Mouse (Mus musculus): ENCODE measurements at regions not wholly inside any gene's neighbourhood (a gene's known extent, or its start where the extent isn't known, plus 50 kb on each side); places are given as distances from the start of the nearest gene placed in this dataset.

GRCm38 (mm10) chr9:90851044-90851443 lies 511.2 kb upstream of the Zic4 start:
- no peaks in the 10 kb centered on the region for H3K9me3 ChIP-seq (ENCODE audit: control insufficient read depth)
- H3K27me3 ChIP-seq (replicated peaks; ENCODE audit: control insufficient read depth, insufficient read depth, low read length): no peaks in the 10 kb centered on the region
- ATAC-seq: no peak
- no peaks in the 10 kb centered on the region for H3K4me1 ChIP-seq (replicated peaks; ENCODE audit: control insufficient read depth, insufficient read depth, low read length)
- WGBS: 94% methylated on average over 5 of the region's 5 CpGs
- H3K4me2 ChIP-seq (replicated peaks; ENCODE audit: low read depth): no peak overlapping the region
- no peak overlapping the region for H3K27ac ChIP-seq (ENCODE audit: low read depth, low read length)
- no peak overlapping the region for H3K4me3 ChIP-seq (ENCODE audit: low read depth, low read length)
- no peaks in the 10 kb centered on the region for H3K36me3 ChIP-seq (ENCODE audit: control insufficient read depth, insufficient read depth)
- no peak for TF ChIP-seq CTCF (IDR thresholded peaks at IDR 0.05; ENCODE audit: low read depth)
- no peak overlapping the region for H3K9ac ChIP-seq (ENCODE audit: low read depth, low read length)

GRCm38 (mm10) chr9:90871636-90872035 lies 490.6 kb upstream of the Zic4 start:
- H3K27me3 ChIP-seq (replicated peaks; ENCODE audit: control insufficient read depth, insufficient read depth, low read length): no peaks in the 10 kb centered on the region
- 78% methylated on average over 5 of the region's 5 CpGs for WGBS
- TF ChIP-seq CTCF (IDR thresholded peaks at IDR 0.05; ENCODE audit: low read depth): no peak

GRCm38 (mm10) chr9:90884467-90884866 lies 477.7 kb upstream of the Zic4 start:
- H3K27me3 ChIP-seq (replicated peaks; ENCODE audit: control insufficient read depth, insufficient read depth, low read length): no peaks in the 10 kb centered on the region
- no peak overlapping the region for H3K27ac ChIP-seq (ENCODE audit: low read depth, low read length)
- H3K36me3 ChIP-seq (ENCODE audit: control insufficient read depth, insufficient read depth): no peaks in the 10 kb centered on the region
- ATAC-seq: no peak
- H3K4me1 ChIP-seq (replicated peaks; ENCODE audit: control insufficient read depth, insufficient read depth, low read length): no peaks in the 10 kb centered on the region
- H3K4me3 ChIP-seq (ENCODE audit: low read depth, low read length): no peak overlapping the region
- no peaks in the 10 kb centered on the region for H3K9me3 ChIP-seq (ENCODE audit: control insufficient read depth)
- H3K9ac ChIP-seq (ENCODE audit: low read depth, low read length): no peak overlapping the region
- TF ChIP-seq CTCF (IDR thresholded peaks at IDR 0.05; ENCODE audit: low read depth): no peak
- 83% methylated on average over 1 of the region's 1 CpGs for WGBS
- H3K4me2 ChIP-seq (replicated peaks; ENCODE audit: low read depth): no peak overlapping the region

More at GRCm38 (mm10) chr9:90871636-90872035, 490.6 kb upstream of the Zic4 start:
- ATAC-seq: no peak
- H3K27ac ChIP-seq (ENCODE audit: low read depth, low read length): no peak overlapping the region
- no peak overlapping the region for H3K9ac ChIP-seq (ENCODE audit: low read depth, low read length)
- no peak overlapping the region for H3K4me2 ChIP-seq (replicated peaks; ENCODE audit: low read depth)
- no peaks in the 10 kb centered on the region for H3K9me3 ChIP-seq (ENCODE audit: control insufficient read depth)
- no peak overlapping the region for H3K4me3 ChIP-seq (ENCODE audit: low read depth, low read length)
- no peaks in the 10 kb centered on the region for H3K36me3 ChIP-seq (ENCODE audit: control insufficient read depth, insufficient read depth)
- no peaks in the 10 kb centered on the region for H3K4me1 ChIP-seq (replicated peaks; ENCODE audit: control insufficient read depth, insufficient read depth, low read length)

- whole genome bisulfite sequencing: 89% methylated on average over 3 of the region's 3 CpGs
- no peak overlapping the region for H3K4me2 ChIP-seq (replicated peaks; ENCODE audit: low read depth)
Observed at GRCm38 (mm10) chr9:90887405-90887804, 474.8 kb upstream of the Zic4 start.

GRCm38 (mm10) chr9:90890801-90891200 lies 471.4 kb upstream of the Zic4 start:
- no peaks in the 10 kb centered on the region for H3K9me3 ChIP-seq (ENCODE audit: control insufficient read depth)
- 87% methylated on average over 4 of the region's 4 CpGs for WGBS
- H3K4me2 ChIP-seq (replicated peaks; ENCODE audit: low read depth): no peak overlapping the region
- no peak for ATAC-seq
- H3K27me3 ChIP-seq (replicated peaks; ENCODE audit: control insufficient read depth, insufficient read depth, low read length): no peaks in the 10 kb centered on the region
- no peak overlapping the region for H3K4me3 ChIP-seq (ENCODE audit: low read depth, low read length)
- no peak for TF ChIP-seq CTCF (IDR thresholded peaks at IDR 0.05; ENCODE audit: low read depth)
- H3K4me1 ChIP-seq (replicated peaks; ENCODE audit: control insufficient read depth, insufficient read depth, low read length): no peaks in the 10 kb centered on the region
- no peak overlapping the region for H3K27ac ChIP-seq (ENCODE audit: low read depth, low read length)
- H3K9ac ChIP-seq (ENCODE audit: low read depth, low read length): no peak overlapping the region
- no peaks in the 10 kb centered on the region for H3K36me3 ChIP-seq (ENCODE audit: control insufficient read depth, insufficient read depth)

More at GRCm38 (mm10) chr9:90887405-90887804, 474.8 kb upstream of the Zic4 start:
- no peak overlapping the region for H3K9ac ChIP-seq (ENCODE audit: low read depth, low read length)
- no peaks in the 10 kb centered on the region for H3K36me3 ChIP-seq (ENCODE audit: control insufficient read depth, insufficient read depth)
- no peak overlapping the region for H3K27ac ChIP-seq (ENCODE audit: low read depth, low read length)
- TF ChIP-seq CTCF (IDR thresholded peaks at IDR 0.05; ENCODE audit: low read depth): no peak
- H3K27me3 ChIP-seq (replicated peaks; ENCODE audit: control insufficient read depth, insufficient read depth, low read length): no peaks in the 10 kb centered on the region
- H3K4me1 ChIP-seq (replicated peaks; ENCODE audit: control insufficient read depth, insufficient read depth, low read length): no peaks in the 10 kb centered on the region
- ATAC-seq: no peak
- no peak overlapping the region for H3K4me3 ChIP-seq (ENCODE audit: low read depth, low read length)
- H3K9me3 ChIP-seq (ENCODE audit: control insufficient read depth): no peaks in the 10 kb centered on the region

- Histone ChIP-seq H3K36me3 (ENCODE audit: control insufficient read depth, insufficient read depth) (no peaks in the 10 kb centered on the region), H3K9me3 (ENCODE audit: control insufficient read depth) (no peaks in the 10 kb centered on the region), H3K4me3 (ENCODE audit: low read depth, low read length) (no peak overlapping the region), H3K9ac (ENCODE audit: low read depth, low read length) (no peak overlapping the region), H3K27ac (ENCODE audit: low read depth, low read length) (no peak overlapping the region), H3K4me1 (replicated peaks; ENCODE audit: control insufficient read depth, insufficient read depth, low read length) (no peaks in the 10 kb centered on the region), H3K4me2 (replicated peaks; ENCODE audit: low read depth) (no peak overlapping the region), H3K27me3 (replicated peaks; ENCODE audit: control insufficient read depth, insufficient read depth, low read length) (no peaks in the 10 kb centered on the region)
- ATAC-seq: no peak
- WGBS: 56% methylated on average over 1 of the region's 1 CpGs
- TF ChIP-seq CTCF (IDR thresholded peaks at IDR 0.05; ENCODE audit: low read depth): no peak
Observed at GRCm38 (mm10) chr9:90892816-90893215, 469.4 kb upstream of the Zic4 start.

GRCm38 (mm10) chr9:90903557-90903956 lies 458.7 kb upstream of the Zic4 start:
- 28% methylated on average over 5 of the region's 5 CpGs for WGBS

More at GRCm38 (mm10) chr9:90903557-90903956, 458.7 kb upstream of the Zic4 start:
- no peak for ATAC-seq
- Histone ChIP-seq H3K36me3 (ENCODE audit: control insufficient read depth, insufficient read depth) (no peaks in the 10 kb centered on the region), H3K9me3 (ENCODE audit: control insufficient read depth) (no peaks in the 10 kb centered on the region), H3K27me3 (replicated peaks; ENCODE audit: control insufficient read depth, insufficient read depth, low read length) (no peaks in the 10 kb centered on the region), H3K4me3 (ENCODE audit: low read depth, low read length) (no peak overlapping the region), H3K4me2 (replicated peaks; ENCODE audit: low read depth) (no peak overlapping the region), H3K9ac (ENCODE audit: low read depth, low read length) (no peak overlapping the region), H3K4me1 (replicated peaks; ENCODE audit: control insufficient read depth, insufficient read depth, low read length) (no peaks in the 10 kb centered on the region), H3K27ac (ENCODE audit: low read depth, low read length) (no peak overlapping the region)
- no peak for TF ChIP-seq CTCF (IDR thresholded peaks at IDR 0.05; ENCODE audit: low read depth)

All from intestine, postnatal 0 days (tissue).